Mouse (Mus musculus) heart, embryonic 12.5 days (tissue): ENCODE measurements around the gene Cd274. TPM values are rescaled to one million over a fixed set of nuclear protein-coding genes. Genes with fewer than 3 reads are reported as not detected.
"Not testable (repeated sequence)": the region's sequence is repeated elsewhere in the genome, so short reads cannot be mapped to it uniquely, and the experiment has no call there.

Experiments
- ATAC-seq: fragments of 200-750 bp; cut with Nextera tagmentation; 2 replicates; pipeline ENCODE4 v1.8.0; 2017; ENCODE audit warnings: moderate TSS enrichment, moderate library complexity; ENCODE audit not compliant: insufficient number of reproducible peaks, low FRiP score
- H3K27ac ChIP-seq: fragments of 300-500 bp; sonication (generic); 2 replicates; pipeline ENCODE4 v1.5.1; 2016; ENCODE audit warnings: mild to moderate bottlenecking, moderate library complexity; ENCODE audit not compliant: poor library complexity, severe bottlenecking
- H3K27me3 ChIP-seq: fragments of 300-500 bp; sonication (generic); replicated peaks from 2 replicates; pipeline ENCODE4 v1.6.1; 2016; ENCODE audit warnings: mild to moderate bottlenecking, moderate library complexity
- H3K36me3 ChIP-seq: fragments of 300-500 bp; sonication (generic); 2 replicates; pipeline ENCODE4 v1.6.1; 2016; ENCODE audit warnings: mild to moderate bottlenecking, moderate library complexity
- H3K4me1 ChIP-seq: fragments of 300-500 bp; sonication (generic); replicated peaks from 2 replicates; pipeline ENCODE4 v1.6.1; 2016; ENCODE audit warnings: mild to moderate bottlenecking
- H3K4me2 ChIP-seq: fragments of 300-500 bp; sonication (generic); 2 replicates; pipeline ENCODE4 v1.6.1; 2016; ENCODE audit warnings: mild to moderate bottlenecking, moderate library complexity
- H3K4me3 ChIP-seq: fragments of 300-500 bp; sonication (generic); 2 replicates; pipeline ENCODE4 v1.5.1; 2016; ENCODE audit warnings: mild to moderate bottlenecking
- H3K9ac ChIP-seq: fragments of 300-500 bp; sonication (generic); 2 replicates; pipeline ENCODE4 v1.6.1; 2016; ENCODE audit warnings: mild to moderate bottlenecking, moderate library complexity
- H3K9me3 ChIP-seq: fragments of 300-500 bp; sonication (generic); replicated peaks from 2 replicates; pipeline ENCODE4 v1.6.1; 2016; ENCODE audit warnings: mild to moderate bottlenecking, moderate library complexity
- WGBS: fragments of 180-500 bp; shearing (Covaris S2); methylation state at CpG from one replicate; pipeline ENCODE4 v1.1.7; 2016; 5-methylcytosine and 5-hydroxymethylcytosine counted together
- polyA plus RNA-seq: library from polyadenylated mRNA; unstranded; fragments of >200 nt; fragmentation: Nextera tagmentation; extraction: Ambion mirVana; gene quantifications from 2 replicates; pipeline ENCODE4 v1.2.1, GENCODE M21; 2016

Cd274 gene
- polyA plus RNA-seq, 1 experiment from 2014 or later, result 0.32 TPM

DNA sequence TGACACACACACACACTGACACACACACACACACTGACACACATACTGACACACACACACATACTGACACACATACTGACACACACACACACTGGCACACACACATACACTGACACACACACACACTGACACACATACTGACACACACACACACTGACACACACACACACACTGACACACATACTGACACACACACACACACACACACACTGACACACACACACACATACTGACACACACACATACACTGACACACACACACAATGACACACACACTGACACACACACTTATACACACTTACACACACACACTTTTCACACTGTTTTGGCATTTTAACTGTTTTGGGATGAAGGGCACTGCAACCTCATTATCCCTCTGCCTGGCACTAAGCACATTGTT, 47.7 kb downstream of the Cd274 start:
- H3K27me3 ChIP-seq, H3K27ac ChIP-seq, H3K4me2 ChIP-seq, H3K9me3 ChIP-seq, H3K36me3 ChIP-seq, ATAC-seq, H3K4me3 ChIP-seq, H3K9ac ChIP-seq: not testable (repeated sequence)
- peaks cover 14% of the 10 kb centered on the region for H3K4me1 ChIP-seq

DNA sequence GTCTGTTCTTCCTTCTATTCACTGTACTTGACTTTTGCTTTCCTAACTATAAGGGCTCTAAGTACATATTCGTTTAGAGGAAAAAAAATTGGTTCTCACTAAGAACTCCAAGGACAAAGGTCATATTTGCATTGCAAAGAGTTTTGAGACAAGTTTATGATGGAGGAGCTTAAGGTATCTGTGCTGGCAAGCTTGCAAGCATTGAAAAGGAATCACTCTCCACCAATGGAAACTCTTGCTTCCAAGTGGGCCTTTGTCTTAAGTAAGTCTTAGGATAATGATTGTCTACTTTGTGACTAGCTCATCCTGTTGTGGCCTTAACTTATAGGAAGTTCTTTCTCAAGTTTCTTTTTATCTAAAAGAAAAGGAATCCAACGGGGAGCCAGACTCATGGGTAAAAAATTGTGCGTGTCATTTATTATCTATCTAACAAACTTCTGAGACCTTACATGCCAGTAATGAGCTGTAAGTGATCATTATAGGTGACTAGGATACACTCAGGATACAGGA, 49.2 kb downstream of the Cd274 start:
- Histone ChIP-seq H3K4me1 (peaks cover 14% of the 10 kb centered on the region), H3K9ac (no peak overlapping the region), H3K36me3 (no peaks in the 10 kb centered on the region), H3K9me3 (no peaks in the 10 kb centered on the region), H3K27me3 (no peaks in the 10 kb centered on the region), H3K4me2 (no peak overlapping the region), H3K27ac (no peak overlapping the region), H3K4me3 (no peak overlapping the region)
- ATAC-seq, result no peak
- WGBS, result 59% methylated on average over 3 of the region's 3 CpGs

DNA sequence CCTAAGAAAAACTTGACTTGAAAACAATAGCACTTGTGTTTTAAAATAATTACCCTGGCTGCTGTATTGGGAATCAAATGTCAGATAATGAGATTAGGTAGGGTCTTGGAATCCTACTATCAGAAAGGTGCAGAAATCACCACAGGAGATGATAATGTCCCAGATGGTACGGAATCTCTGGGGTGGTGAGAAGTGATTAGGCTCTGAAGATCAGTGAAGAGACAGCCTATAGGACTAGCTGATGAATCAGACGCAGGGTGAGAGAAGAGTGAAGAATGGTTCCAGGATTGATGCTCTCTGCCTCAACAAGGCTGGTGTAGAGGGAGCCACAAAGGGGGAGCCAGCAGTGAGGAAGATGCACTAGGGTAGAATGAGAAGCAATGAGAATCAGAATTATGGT, 49.9 kb downstream of the Cd274 start:
- no peaks in the 10 kb centered on the region for H3K9me3 ChIP-seq
- ATAC-seq, result no peak
- no peak overlapping the region for H3K27ac ChIP-seq
- H3K4me2 ChIP-seq, result no peak overlapping the region
- 45% methylated on average over 2 of the region's 2 CpGs for WGBS
- no peak overlapping the region for H3K4me3 ChIP-seq
- H3K4me1 ChIP-seq, result peaks cover 14% of the 10 kb centered on the region
- H3K9ac ChIP-seq, result no peak overlapping the region
- H3K27me3 ChIP-seq, result no peaks in the 10 kb centered on the region
- no peaks in the 10 kb centered on the region for H3K36me3 ChIP-seq

DNA sequence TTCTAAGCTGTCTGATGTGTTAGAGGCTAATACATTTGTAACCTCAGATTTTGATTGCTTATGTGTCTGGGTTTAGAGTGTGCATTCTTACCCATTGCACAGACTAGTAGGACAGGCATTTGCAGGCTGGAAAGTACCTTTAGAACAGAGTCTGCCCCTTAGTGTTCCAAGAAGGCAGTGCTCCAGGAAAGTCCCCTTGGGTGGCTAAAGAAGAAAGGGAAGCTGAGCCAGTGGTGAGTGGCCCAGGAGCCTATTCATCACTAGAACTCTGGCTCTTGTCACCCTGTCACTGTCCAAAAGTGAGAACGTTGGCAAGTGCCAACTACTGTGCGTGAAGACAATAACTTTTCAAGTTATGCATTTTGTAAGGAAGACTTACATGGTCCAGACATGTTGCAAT, 50.6 kb downstream of the Cd274 start:
- no peak overlapping the region for H3K4me3 ChIP-seq
- ATAC-seq, result no peak
- H3K27me3 ChIP-seq, result no peaks in the 10 kb centered on the region
- no peaks in the 10 kb centered on the region for H3K9me3 ChIP-seq
- H3K9ac ChIP-seq, result no peak overlapping the region
- no peaks in the 10 kb centered on the region for H3K36me3 ChIP-seq
- WGBS, result 30% methylated on average over 2 of the region's 2 CpGs
- peaks cover 14% of the 10 kb centered on the region for H3K4me1 ChIP-seq
- H3K4me2 ChIP-seq, result no peak overlapping the region
- H3K27ac ChIP-seq, result no peak overlapping the region

DNA sequence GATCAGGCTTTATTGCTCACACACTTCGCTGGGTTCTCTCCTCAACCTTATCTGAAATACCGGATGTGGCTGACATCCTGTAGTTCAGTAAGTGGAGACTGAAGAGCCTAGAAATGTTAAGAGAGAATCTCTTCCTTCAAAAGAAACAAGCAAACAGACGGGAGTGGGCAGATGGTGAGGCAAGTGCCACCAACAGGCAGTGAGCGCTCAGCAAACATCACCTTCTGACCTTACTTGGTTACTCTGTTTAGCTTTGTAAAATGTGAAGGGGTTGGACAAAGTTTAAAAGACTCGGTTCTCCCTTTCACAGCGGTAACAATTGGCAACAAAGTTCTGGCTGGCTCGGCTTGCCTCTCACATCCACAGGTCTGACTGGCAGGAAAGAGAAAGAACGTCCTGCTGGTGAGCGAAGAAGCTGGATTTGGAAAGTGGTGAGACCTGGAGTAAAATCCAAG, 51.4 kb downstream of the Cd274 start:
- Histone ChIP-seq H3K4me1 (peaks cover 14% of the 10 kb centered on the region), H3K9me3 (no peaks in the 10 kb centered on the region), H3K36me3 (no peaks in the 10 kb centered on the region), H3K9ac (no peak overlapping the region), H3K4me3 (no peak overlapping the region), H3K4me2 (peak overlapping the region; percentile 40), H3K27ac (peak overlapping the region; percentile 20; the same call in 1 of the 2 replicates), H3K27me3 (no peaks in the 10 kb centered on the region)
- WGBS, result 18% methylated on average over 9 of the region's 9 CpGs
- no peak for ATAC-seq

DNA sequence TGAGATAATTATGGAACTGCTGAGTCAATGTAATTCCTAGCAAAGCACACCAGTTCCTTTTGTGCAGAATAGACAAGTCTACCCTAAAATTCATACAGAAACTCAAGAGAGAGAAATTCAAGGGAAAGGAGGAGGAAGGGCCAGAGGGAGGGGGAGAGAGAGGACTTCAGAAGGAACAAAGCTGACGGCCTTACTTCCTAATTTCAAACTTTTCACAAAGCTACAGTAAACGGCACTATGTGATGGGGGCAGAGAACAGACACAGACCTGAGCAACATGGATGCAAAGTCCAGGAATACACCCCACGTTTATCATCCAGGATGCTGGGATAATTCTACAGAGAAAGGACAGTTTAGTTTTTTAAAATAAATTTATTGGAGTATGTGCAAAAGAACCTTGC, 52.3 kb downstream of the Cd274 start:
- H3K4me2 ChIP-seq, result no peak overlapping the region
- no peaks in the 10 kb centered on the region for H3K36me3 ChIP-seq
- H3K9me3 ChIP-seq, result no peaks in the 10 kb centered on the region
- H3K4me1 ChIP-seq, result peaks cover 14% of the 10 kb centered on the region
- H3K27ac ChIP-seq, result no peak overlapping the region
- no peaks in the 10 kb centered on the region for H3K27me3 ChIP-seq
- ATAC-seq, result no peak
- H3K4me3 ChIP-seq, result no peak overlapping the region
- 63% methylated on average over 3 of the region's 3 CpGs for WGBS
- H3K9ac ChIP-seq, result no peak overlapping the region

DNA sequence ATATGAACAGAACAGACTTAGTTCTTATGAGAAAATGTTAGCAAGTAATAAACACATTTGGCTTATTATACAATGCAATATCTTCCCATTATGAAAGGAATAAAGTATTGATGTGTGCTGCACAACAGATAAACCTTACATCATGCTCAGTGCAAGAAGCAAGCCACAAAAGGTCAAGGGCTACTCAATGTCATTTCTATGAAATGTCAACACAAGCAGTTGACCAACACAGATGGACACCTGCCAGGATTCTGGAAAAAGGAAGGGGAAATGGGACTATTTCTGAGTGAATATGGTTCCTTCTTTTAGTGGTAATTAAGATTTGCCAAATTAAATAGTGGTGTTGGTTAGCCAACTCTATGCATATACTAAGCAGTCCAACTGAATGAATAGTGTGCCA, 52.7 kb downstream of the Cd274 start:
- no peak for ATAC-seq
- no peak overlapping the region for H3K27ac ChIP-seq
- no peak overlapping the region for H3K4me3 ChIP-seq
- H3K27me3 ChIP-seq, result no peaks in the 10 kb centered on the region
- no peaks in the 10 kb centered on the region for H3K36me3 ChIP-seq
- peaks cover 14% of the 10 kb centered on the region for H3K4me1 ChIP-seq
- no peak overlapping the region for H3K4me2 ChIP-seq
- H3K9me3 ChIP-seq, result no peaks in the 10 kb centered on the region
- no peak overlapping the region for H3K9ac ChIP-seq

DNA sequence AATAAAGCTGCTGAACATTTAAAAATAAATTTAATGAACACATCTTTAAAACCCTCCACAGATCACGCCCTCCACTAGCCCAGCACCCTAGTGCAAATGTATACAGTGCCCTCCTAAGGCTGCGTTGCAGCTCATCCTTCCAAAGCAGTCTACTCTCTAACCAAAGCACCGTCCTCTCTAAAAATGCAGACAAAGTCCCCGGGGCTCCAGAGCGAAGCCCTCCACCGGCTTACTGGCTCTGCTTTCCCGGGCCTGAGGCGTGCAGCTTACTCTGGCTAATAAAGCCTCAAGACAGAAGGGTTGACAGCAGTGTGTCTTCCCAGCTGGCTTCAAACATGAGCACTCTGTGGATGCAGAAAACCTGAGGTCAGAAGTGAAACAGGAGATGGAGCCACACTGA, 53.1 kb downstream of the Cd274 start:
- WGBS, result 77% methylated on average over 8 of the region's 8 CpGs
- H3K4me1 ChIP-seq, result peaks cover 14% of the 10 kb centered on the region
- H3K4me2 ChIP-seq, result no peak overlapping the region
- no peaks in the 10 kb centered on the region for H3K9me3 ChIP-seq
- no peaks in the 10 kb centered on the region for H3K27me3 ChIP-seq
- H3K27ac ChIP-seq, result no peak overlapping the region
- H3K36me3 ChIP-seq, result no peaks in the 10 kb centered on the region
- no peak overlapping the region for H3K4me3 ChIP-seq
- ATAC-seq, result no peak
- H3K9ac ChIP-seq, result no peak overlapping the region

DNA sequence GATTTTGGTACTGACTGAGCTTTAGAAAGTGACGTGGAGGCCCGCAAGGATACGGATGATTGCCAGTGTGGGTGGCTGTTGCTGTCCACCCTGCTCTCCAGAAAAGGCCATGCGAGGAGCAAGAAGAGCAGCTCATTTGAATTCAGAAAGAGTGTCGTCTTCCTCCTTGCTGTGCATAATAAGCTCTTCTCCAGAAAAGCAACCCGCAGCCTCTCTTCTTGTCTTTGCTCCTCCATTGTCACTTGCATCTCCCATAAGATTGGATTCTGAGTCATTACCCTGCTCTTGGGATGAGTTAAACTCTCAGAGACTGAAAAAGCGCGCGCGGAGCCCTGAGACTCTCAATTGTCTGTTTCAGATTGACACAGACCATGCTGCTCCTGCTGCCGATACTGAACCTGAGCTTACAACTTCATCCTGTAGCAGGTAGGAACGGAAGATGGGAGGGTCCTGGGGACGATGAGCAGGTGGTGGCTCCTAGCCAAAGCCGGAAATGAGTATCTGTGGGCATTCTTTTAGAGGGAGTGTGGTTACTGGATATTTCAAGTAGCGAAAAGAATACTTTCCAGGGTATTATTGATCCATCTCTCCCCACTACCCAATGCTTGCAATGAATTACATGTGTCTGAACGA, 54.9 kb downstream of the Cd274 start:
- no peak for ATAC-seq
- Histone ChIP-seq H3K27ac (no peak overlapping the region), H3K36me3 (no peaks in the 10 kb centered on the region), H3K4me2 (no peak overlapping the region), H3K27me3 (no peaks in the 10 kb centered on the region), H3K9me3 (no peaks in the 10 kb centered on the region), H3K9ac (no peak overlapping the region), H3K4me1 (peaks cover 14% of the 10 kb centered on the region), H3K4me3 (no peak overlapping the region)
- WGBS, result 84% methylated on average over 16 of the region's 16 CpGs

DNA sequence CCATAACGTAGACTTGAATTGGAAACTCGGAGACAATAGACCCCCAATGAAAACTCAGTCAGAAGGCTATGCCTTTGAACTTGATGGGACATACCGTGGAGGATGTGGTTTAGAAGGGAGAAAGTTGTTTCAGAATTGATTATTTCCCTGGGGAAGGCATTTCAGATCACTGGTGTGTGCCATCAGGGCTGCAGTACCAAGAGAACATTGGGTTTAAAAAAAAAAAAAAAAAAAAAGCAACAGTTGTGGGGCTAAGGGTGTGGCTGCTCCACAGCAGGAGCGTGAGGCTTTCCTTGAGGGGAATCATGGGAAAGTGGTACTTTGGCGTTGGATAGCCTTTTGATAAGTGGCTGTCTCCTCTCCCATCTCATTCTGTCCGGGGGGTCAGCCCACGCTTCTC, 55.5 kb downstream of the Cd274 start:
- ATAC-seq, result no peak
- no peak overlapping the region for H3K27ac ChIP-seq
- H3K36me3 ChIP-seq, result no peaks in the 10 kb centered on the region
- H3K27me3 ChIP-seq, result no peaks in the 10 kb centered on the region
- H3K4me3 ChIP-seq, result no peak overlapping the region
- H3K9ac ChIP-seq, result no peak overlapping the region
- 79% methylated on average over 7 of the region's 7 CpGs for WGBS
- H3K4me1 ChIP-seq, result peaks cover 10% of the 10 kb centered on the region
- H3K4me2 ChIP-seq, result no peak overlapping the region
- H3K9me3 ChIP-seq, result no peaks in the 10 kb centered on the region

DNA sequence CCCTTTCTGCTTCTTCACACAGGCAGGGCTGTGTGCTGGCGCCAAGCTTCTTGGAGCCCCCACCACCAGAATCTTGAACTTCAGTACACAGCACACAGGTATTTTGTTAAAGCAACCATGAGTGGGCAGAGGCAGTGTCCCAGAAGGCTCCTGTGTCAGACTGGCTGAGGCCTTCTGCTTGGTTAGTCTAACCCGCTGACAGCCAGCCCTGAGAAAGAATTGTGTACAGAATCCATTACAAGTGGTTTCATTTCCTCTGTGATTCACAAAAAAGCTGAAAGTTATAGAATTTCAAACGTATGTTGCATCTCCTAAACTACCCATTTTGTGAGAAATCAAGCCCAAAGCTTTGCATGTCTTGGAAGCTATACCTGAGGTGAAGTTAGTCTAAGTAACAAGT, 63.3 kb downstream of the Cd274 start:
- 74% methylated on average over 3 of the region's 3 CpGs for WGBS
- Histone ChIP-seq H3K4me2 (no peak overlapping the region), H3K4me3 (no peak overlapping the region), H3K36me3 (no peaks in the 10 kb centered on the region), H3K4me1 (no peaks in the 10 kb centered on the region), H3K9me3 (peaks cover 3% of the 10 kb centered on the region; the same call in 1 of the 2 replicates), H3K9ac (no peak overlapping the region), H3K27me3 (no peaks in the 10 kb centered on the region), H3K27ac (no peak overlapping the region)
- ATAC-seq, result no peak

DNA sequence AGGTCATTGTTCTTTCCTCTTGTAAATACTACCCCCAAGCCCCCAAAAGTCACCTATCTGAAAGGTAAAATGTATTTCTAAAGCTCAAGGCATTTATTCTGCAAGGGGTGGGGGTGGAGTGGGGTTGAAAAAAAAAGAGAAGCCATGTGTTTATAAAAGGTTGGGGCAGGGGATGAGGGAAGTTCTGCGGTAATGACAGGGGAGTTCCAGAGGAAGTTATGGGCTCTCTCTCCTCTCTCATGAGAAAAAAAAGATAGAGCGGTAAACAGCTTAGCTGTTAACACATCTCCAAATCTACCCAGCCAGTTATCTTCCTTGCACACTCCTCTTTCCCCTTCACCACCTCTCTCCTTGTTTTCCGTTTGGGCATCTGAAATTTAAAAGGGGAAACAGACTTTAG, 63.7 kb downstream of the Cd274 start:
- Histone ChIP-seq H3K4me3 (no peak overlapping the region), H3K27ac (no peak overlapping the region), H3K9ac (no peak overlapping the region), H3K4me2 (no peak overlapping the region), H3K9me3 (peaks cover 3% of the 10 kb centered on the region; the same call in 1 of the 2 replicates), H3K36me3 (no peaks in the 10 kb centered on the region), H3K4me1 (no peaks in the 10 kb centered on the region), H3K27me3 (no peaks in the 10 kb centered on the region)
- ATAC-seq, result no peak
- 54% methylated on average over 3 of the region's 3 CpGs for WGBS
